Mouse (Mus musculus): Measurements from ENCODE around the gene Olfr288. TPM values are rescaled to one million over a fixed set of nuclear protein-coding genes. Genes with fewer than 3 reads are reported as not detected.

Gene Olfr288
- not detected for total RNA-seq (2021)

DNA sequence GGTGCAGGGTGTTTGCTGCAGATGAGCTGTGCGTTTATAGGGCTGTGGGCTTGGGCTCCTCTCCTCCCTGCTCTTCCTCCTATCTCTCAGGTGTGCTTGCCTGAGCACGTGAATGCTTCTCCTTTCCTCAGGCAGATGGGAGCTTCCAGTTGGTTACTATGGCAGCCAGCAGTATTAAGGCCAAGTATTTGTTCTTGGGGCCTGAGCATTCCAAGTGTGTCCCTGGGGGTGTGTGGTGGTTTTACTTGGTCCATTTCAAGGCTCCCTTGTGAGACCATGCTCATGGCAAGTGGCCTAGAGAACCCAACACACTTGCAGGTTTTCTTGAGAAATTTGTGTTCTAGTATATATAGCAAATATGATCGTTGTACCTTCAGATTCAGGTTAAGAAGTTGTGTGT, at the start of gene Olfr288:
Olfr288 (minus strand) TSS at position 101 of the 400 bp plus-strand sequence.
- no peak for DNase-seq (ENCODE audit: extremely low spot score in 1 of 2, low spot score in 2 of 2)

DNA sequence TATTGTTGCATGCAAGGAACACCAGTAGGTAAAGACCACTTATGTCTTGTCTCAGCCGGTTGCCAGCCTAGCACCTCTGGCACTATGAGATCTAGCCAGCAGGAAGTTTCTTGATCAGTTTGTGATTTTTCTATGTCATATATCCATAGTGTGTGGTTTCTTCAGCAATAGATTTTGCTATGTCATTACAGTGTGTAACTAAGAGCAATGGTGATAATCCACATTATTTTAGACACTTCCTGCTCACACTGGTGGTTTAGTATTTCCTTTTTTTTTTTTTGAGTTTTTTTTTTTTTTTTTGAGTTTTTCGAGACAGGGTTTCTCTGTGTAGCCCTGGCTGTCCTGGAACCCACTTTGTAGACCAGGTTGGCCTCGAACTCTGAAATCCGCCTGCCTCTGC, 40.1 kb upstream of the Olfr288 start:
- intact Hi-C loops (cut with DNase I), result no loop called here
- DNase-seq (ENCODE audit: extremely low spot score in 1 of 2, low spot score in 2 of 2), result no peak

More for the DNA sequence above, at the start of gene Olfr288:
- intact Hi-C loops (cut with DNase I), result no loop called here

DNA sequence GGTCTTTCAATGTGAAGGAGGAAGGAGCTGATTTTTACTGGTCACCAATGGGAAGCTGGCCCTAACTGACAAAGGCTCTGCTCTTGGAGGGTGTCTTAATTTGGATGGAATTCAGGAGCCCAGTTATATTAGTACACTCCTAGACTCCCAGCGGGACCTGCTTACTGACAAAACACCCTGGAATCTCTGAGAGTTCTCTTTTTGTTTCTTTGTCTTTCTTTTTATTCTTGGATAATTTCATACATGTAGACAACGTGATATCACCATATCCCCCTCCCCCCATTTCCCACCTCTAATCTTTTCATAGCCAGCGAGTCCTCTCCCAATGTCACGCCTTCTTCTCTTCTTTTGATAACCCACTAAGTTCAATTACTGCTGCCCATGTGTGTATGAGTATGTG, 39.0 kb upstream of the Olfr288 start, which contains the start of gene Olfr286:
Olfr286 (minus strand) TSS at position 101 of the 400 bp plus-strand sequence.
- no peak for DNase-seq (ENCODE audit: extremely low spot score in 1 of 2, low spot score in 2 of 2)
- intact Hi-C loops (cut with DNase I), result no loop called here

DNA sequence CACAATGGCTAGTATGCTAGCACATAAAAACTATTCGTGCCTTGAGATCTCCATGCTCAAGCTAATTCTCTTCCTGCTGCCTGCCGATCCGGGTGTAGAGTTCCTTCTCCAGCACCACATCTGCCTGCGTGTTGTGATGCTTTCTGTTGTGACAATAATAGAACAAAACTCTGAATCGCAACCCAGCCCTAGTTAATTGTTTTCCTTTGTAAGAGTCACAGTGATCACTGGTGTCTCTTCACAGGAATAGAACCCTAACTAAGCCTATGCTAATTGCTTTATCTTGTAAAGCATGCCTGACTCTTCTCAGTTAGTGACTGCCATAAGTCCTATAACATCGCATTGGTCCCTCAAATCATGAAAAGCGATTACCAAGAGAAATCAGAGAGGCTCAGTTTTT, 30.8 kb upstream of the Olfr288 start:
- intact Hi-C loops (cut with DNase I), result no loop called here
- no peak for DNase-seq (ENCODE audit: extremely low spot score in 1 of 2, low spot score in 2 of 2)

DNA sequence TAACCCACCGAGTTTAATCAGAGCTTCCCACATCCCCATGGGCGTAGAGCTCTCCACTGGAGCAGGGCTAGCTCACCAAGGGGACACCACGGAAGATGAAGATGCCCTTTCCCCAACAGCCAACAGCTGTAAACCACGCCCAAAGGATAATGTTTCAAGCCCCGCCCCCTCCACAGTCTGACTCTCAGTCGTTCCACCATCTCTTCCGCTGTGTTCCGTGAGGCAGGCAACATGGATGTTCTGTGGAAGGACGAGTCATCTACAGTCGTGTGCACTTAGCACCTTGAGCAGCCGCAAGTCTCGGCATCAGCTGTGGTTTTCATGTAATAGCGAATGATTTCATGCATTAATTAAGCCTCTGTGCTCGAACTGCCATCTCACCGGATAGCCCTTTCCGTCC, 30.3 kb upstream of the Olfr288 start:
- no peak for DNase-seq (ENCODE audit: extremely low spot score in 1 of 2, low spot score in 2 of 2)

DNA sequence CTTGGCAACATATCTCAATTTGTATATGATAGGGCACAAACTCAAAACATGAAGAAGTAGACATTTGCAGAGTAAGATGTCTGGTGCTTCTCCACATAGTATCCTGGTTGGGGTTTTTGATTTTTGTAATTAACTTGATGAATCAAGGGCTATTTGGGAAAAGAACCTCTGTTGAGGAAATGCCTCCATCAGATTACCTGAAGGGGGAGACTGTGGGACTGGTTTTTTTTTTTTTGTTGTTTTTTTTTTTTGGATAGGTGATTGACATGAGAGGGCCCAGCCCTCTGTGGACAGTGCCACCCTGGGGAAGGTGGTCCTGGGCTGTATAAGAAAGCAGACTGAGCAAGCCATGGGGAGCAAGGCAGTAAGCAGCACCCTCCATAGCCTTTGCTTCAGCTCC, 27.0 kb upstream of the Olfr288 start:
- intact Hi-C loops (cut with DNase I), result no loop called here
- DNase-seq (ENCODE audit: extremely low spot score in 1 of 2, low spot score in 2 of 2), result no peak

More for the DNA sequence above, 30.3 kb upstream of the Olfr288 start:
- intact Hi-C loops (cut with DNase I), result no loop called here

DNA sequence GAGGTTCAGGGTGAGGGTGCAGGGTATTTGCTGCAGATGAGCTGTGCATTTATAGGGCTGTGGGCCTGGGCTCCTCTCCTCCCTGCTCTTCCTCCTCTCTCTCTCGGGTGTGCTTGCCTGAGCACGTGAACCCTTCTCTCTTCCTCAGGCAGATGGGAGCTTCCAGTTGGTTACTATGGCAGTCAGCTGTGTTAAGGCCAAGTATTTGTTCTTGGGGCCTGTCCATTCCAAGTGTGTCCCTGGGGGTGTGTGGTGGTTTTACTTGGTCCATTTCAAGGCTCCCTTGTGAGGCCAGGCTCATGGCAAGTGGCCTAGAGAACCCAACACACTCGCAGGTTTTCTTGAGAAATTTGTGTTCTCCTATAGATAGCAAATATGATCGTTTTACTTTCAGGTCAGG, 25.5 kb upstream of the Olfr288 start, which contains the start of the genes Gm44579 and Olfr287:
Gm44579 (minus strand) TSS at position 101 of the 400 bp plus-strand sequence.
Olfr287 (minus strand) TSS at position 180 of the 400 bp plus-strand sequence.
- intact Hi-C loops (cut with DNase I), result no loop called here
- DNase-seq (ENCODE audit: extremely low spot score in 1 of 2, low spot score in 2 of 2), result no peak

DNA sequence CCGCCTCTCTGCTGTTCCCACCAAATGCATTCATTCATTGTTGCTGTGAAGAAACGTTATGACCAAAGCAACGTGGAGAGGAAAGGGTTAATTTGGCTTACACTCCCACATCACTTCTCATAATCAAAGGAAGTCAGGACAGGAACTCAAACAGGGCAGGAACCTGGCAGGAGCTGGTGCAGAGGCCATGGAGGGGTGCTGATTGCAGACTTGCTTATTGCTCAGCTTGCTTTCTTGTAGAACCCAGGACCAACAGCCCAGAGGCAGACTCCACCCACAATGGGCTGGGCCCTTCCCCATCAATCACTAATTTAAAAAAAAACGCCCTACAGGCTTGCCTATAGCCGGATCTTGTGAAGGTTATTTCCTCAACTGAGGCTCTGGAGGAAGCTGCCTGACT, 18.8 kb upstream of the Olfr288 start:
- intact Hi-C loops (cut with DNase I), result no loop called here
- DNase-seq (ENCODE audit: extremely low spot score in 1 of 2, low spot score in 2 of 2), result peak in 1 of 2 experiments; percentile 22

DNA sequence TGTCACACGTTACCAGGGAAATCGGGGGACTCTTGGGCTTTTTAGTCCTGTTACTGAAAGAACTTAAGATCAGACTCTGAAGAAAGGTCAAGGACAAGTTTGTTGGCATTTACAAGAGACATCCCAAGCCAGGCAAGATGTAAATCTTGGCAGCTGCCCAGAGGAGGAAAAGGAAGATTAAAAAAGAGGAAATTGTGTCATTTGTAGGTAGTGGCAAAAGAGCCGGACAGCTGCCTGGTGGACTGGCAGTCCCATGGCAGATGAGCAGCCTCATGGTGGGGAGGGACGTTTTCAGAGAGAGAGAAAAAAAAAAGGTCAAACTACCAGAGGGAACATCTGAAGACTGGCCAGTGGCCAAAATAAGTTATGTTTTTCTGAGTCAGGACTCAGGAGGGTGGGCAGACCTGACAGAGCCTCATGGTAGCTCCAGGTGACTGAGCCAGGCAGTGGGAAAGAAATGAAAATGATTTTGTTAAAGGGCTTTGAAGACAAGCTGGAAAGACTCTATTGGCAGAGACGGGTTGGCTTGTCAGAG, 18.1 kb upstream of the Olfr288 start:
- intact Hi-C loops (cut with DNase I), result no loop called here
- no peak for DNase-seq (ENCODE audit: extremely low spot score in 1 of 2, low spot score in 2 of 2)

DNA sequence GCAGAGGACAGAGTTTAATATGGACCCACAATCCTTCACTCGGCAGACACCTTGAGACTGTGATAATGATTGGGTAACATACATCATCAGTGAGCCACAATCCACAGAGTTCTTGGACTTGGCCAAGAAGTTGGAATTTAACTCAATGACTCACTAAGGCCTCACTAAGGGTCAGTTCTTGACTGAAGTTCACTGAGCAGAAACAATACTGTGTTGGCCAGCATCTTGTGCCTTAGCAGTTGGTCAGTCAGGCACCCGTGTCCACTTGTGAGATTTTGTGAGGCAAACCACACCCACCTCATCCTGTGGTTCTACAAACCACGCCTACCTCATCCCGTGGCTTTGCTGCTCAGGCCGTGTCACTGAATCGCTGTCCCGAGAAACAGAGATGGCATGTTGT, 14.3 kb upstream of the Olfr288 start:
- intact Hi-C loops (cut with DNase I), result no loop called here
- DNase-seq (ENCODE audit: extremely low spot score in 1 of 2, low spot score in 2 of 2), result no peak

DNA sequence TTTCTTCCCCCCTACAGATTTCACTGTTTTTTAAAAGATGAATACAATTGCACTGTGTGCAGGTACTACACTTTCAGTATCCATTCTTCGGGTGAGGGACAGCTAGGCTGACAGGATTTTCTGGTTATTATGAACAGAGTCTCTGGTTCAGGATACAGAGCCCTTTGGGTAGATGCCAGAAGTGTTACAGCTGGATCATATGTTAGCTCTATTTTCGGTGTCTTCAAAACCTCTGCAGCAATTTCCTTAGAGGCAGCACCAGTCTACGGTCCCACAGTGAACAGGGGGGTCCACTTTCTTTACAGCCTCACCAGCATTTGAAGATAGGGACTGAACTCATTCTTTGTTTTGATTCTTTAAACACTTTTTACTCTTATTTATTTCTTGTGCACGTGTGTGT, 10.9 kb downstream of the Olfr288 start:
- intact Hi-C loops (cut with DNase I), result loop anchor here (5.0 to 10.0 kb wide), 2 partner anchors 223 to 320 kb away; no protein-coding TSS in a partner anchor
- DNase-seq (ENCODE audit: extremely low spot score in 1 of 2, low spot score in 2 of 2), result no peak

DNA sequence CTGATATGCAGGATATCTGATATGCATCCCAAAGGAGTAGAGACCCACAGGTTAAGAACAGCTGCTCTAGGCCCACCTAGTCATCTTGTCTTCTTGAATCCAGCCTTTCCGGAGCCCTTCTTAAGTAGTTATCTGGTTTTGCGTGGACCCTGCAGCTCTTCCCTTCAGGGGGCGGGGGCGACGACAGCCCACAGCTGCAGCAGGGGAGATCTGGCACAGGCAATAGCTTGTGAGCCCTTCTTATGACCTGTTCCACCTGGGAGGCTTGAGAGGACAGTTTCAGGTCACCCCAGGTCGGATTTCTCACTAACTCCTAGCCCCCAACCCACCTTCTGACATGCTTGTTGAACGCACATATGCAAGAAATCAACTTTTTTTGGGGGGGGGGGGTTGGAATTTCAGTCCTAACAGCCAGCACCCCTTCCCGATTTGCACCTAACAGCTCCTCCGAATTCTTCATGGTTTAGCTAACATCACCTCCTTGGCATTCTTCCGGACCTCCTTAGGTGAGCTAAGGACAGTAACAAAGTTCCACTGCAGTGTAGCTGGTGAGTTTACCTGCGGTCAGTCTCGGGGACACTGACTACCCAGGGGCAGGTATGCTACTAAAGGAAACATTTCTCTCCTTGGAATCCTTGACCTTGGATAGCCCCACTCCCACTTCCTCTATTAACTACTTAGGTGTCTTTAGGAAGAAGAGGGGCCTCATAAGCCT, 13.3 kb downstream of the Olfr288 start:
- intact Hi-C loops (cut with DNase I), result loop anchor here (2.0 to 10.0 kb wide), 3 partner anchors 207 to 323 kb away; no protein-coding TSS in a partner anchor
- DNase-seq (ENCODE audit: extremely low spot score in 1 of 2, low spot score in 2 of 2), result no peak

DNA sequence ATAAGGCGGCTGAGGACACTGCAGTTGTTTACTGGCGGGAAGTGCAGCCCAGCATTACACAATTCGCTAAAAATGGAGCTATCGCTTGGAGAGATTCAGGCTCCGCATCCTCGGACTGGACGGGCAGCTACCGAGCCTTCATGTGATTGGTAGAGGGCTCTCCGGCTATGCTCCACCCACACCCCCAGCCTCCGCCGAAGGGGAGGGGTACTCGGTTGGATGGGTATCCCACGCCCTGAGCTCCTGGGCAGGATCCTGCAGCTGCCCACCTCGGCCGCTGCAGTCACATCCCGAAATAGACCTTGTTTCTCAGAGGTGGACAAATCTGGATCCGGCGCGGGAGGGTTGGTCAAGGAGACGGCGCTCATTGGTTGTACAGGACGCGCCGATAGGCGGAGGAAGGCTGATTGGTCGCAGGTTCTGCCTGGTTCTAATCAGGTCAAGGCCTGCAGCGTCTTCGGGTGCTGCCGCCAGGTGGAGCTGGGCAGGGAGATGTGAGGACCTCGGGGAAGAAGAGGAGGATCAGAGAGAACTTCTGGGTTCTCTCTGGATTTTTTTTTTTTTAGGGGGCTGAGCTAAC, 14.1 kb downstream of the Olfr288 start:
- intact Hi-C loops (cut with DNase I), result loop anchor here (2.0 to 10.0 kb wide), 3 partner anchors 208 to 324 kb away; no protein-coding TSS in a partner anchor
- peak; percentile 89 to 95 for DNase-seq (ENCODE audit: extremely low spot score in 1 of 2, low spot score in 2 of 2)

DNA sequence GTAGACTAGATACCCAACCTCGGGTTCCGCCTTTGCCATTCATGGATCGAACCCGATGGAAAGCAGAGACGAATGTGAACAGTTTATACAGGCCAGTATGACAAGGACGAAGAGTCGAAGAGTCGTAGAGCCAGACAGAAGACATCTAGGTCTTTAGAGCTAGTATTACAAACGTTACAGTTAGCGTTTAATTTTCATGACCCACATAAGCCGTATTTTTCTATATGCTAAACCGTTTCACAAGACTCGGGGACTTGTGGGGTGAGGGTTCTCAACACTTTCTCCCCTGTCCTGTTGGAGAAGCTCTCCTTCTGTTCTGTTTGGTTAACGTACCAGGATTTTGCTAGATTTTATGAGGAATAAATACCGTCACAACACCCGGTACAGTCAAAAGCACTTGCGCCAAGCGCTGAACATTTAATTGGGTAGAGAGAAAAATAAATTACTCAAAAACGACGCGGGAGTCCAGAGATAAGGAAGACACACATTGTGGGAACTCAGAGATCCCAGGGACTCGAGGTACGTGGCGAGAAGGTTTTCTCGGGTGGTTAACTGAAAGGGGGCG, 14.7 kb downstream of the Olfr288 start:
- no peak for DNase-seq (ENCODE audit: extremely low spot score in 1 of 2, low spot score in 2 of 2)
- intact Hi-C loops (cut with DNase I), result loop anchor here (2.0 to 10.0 kb wide), 3 partner anchors 208 to 324 kb away; no protein-coding TSS in a partner anchor

DNA sequence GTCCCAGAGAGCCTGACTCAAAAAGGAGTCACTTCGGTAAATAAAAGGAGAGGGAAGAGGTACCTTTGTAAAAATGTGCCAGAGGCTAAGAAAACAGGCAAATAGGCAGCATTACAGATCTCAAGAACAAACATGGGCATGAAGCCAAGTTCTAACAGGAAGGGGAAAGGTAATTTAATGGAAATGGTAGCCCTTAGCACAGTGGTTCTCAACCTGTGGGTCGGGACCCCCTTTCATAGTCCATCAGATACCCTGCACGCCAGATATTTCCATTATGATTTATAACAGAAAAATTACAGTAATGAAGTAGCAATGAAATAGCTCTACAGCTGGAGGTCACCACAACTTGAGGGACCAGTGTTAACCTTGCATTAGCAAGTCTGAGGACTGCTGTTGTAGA, 18.0 kb downstream of the Olfr288 start:
- no peak for DNase-seq (ENCODE audit: extremely low spot score in 1 of 2, low spot score in 2 of 2)
- intact Hi-C loops (cut with DNase I), result no loop called here

DNA sequence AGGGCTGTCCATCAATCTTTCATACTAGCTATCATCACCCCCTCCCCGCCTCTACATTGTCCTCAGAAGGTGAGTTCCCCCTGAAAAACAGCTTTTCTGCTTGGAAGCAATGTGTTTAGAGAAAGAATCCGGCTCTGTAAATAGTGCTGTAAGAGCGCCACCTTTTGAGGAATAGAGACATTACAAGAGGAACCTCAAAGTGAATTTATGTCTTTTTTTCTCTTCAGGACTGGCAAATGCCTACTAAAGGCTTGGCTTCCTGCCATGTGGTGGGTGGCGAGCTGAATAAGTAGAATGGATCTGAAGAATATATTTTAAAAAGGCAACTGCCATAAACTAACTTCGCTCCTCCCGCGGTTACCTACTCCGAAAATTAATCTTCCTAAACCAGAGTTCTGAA, 21.5 kb downstream of the Olfr288 start:
- peak; percentile 80 to 84 for DNase-seq (ENCODE audit: extremely low spot score in 1 of 2, low spot score in 2 of 2)
- intact Hi-C loops (cut with DNase I), result loop anchor here (5.0 kb wide), 1 partner anchor 82 kb away; the partner anchor contains the start of genes Pfkm and Senp1

DNA sequence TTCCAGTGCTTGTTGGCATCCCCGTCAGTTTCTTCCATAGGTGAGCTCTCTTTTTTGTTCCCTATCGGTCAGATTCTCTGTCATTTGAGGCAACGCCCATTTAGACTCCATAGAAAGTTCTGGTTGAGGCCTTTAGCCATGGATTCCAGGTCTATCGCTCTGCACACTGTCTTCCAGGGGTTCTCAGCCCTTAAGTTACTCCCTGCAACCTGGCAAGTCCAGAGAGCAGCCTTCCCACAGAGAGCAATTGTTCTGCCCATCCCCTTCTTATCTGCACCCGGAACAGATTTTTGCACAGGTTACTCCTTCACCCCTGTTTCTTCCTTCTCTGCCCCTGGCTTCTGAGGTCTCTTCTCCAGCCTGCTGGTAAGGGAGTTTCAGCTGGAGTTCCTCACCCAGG, 23.2 kb downstream of the Olfr288 start:
- intact Hi-C loops (cut with DNase I), result loop anchor here (5.0 kb wide), 1 partner anchor 80 kb away; the partner anchor contains the start of genes Pfkm and Senp1
- DNase-seq (ENCODE audit: extremely low spot score in 1 of 2, low spot score in 2 of 2), result no peak

DNA sequence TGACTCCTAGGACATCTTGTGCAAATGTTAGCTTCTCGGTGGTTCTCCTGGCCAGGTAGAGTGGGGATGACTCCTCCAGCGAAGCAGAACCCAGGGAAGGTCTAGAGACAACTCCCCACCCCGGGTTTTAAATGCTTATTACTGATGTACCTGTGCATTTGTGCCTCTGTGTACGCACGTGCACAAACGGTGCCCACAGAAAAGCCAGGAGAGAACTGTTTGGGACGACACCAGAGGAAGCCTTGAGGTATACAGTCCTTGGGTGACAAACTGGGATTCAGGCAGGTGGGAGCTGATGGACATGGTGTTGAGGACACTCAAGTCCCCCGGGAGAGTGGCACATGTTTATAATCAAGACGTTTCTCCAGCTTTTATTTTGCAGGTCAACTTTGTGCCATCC, 24.4 kb downstream of the Olfr288 start:
- no peak for DNase-seq (ENCODE audit: extremely low spot score in 1 of 2, low spot score in 2 of 2)
- intact Hi-C loops (cut with DNase I), result loop anchor here (5.0 kb wide), 1 partner anchor 79 kb away; the partner anchor contains the start of genes Pfkm and Senp1

DNA sequence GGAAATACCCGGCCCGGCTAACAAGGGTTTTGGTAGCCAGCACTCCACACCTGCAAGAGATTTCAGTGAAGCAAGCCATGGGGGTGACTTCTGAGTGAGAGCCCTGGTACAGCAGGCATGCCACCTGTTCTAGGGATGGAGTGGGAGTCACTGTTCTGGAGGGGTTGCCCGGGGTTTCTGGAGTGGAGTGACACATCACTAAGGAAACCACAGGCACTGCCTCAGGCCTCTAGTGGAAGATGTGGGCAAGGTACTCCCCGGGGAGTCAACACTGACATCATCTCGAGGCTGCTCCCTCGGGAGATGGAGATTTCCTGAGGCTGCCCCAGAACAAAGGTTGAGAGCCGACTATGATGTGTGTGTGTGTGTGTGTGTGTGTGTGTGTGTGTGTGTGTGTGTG, 25.0 kb downstream of the Olfr288 start:
- peak; percentile 61 to 70 for DNase-seq (ENCODE audit: extremely low spot score in 1 of 2, low spot score in 2 of 2)
- intact Hi-C loops (cut with DNase I), result loop anchor here (5.0 kb wide), 1 partner anchor 78 kb away; the partner anchor contains the start of genes Pfkm and Senp1

All from left cerebral cortex, postnatal 10 days (tissue).